Mouse (Mus musculus) liver, postnatal 0 days (tissue): Measurements from ENCODE around the gene Hpn.
A peak's percentile ranks its signal among the peaks of the same experiment; 100 is the strongest.

ENCODE experiments used
- CTCF ChIP-seq: sonication (generic); IDR thresholded peaks from 2 replicates; pipeline ENCODE4 v1.5.1; 2016; ENCODE audit warnings: antibody characterized with exemption, low read depth
- EP300 ChIP-seq: IDR thresholded peaks from 2 replicates; pipeline ENCODE4 v1.6.1; 2016; ENCODE audit warnings: antibody characterized with exemption, low read depth, mild to moderate bottlenecking

GRCm38 (mm10) chr7:31156034-31156928, 41.2 kb upstream of the Hpn start:
- TF ChIP-seq CTCF (peak; percentile 46; the same call in 1 of the 2 replicates), EP300 (0 out of 2 replicates have a peak, but pooled peaks have one; percentile 14)
